8 mouse cellular contexts compared by ENCODE assay signal in the genomic region with DNA sequence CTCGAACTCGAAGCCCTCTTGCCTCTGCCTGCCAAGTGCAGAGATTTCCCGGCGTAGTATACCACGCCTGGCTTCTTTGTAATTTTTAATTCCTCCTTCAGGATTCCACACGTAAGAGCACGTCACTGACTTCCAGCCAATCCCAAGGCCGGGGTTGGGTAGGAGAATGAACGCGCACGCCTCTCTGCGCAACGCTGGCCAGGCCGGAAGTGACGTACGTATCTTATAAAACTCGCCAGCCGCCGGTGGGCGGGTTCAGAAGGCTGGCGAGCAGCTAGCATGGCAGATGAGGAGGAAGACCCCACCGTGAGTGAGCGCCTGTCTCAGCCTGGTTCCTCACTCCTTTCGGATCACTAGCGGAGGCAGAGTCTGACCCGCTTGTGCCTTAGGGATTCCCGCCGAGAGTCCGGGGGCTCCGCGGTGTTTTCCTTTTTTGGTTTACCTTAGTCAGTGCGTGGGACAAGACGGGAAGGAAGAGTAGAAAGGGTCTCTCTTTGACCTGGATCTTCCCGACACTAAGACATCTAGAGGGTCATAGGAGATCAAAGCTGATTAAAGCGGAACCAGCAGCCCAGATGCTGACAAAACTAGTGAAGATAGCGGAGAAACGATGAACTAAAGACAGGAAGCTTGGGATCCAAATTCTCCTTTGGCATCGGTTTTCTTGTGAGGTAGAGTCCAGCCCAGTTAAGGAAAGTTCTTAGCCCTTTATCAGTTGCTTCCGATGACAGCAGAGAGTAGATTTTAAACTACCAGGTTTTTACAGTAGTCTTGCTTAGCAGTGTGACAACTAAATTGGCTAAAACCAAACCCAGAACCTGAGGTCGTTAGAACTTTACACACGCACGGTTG. TPM values are rescaled to one million over a fixed set of nuclear protein-coding genes. Genes with fewer than 3 reads are reported as not detected.
DNase-seq lines count a peak whose midpoint lies in the region; ATAC-seq and TF ChIP-seq lines count a peak whose summit lies in the region.

Taf13 (plus strand) TSS at position 256 of the 852 bp plus-strand sequence.

- peak within 1 kb of the TSS; percentile 71 for H3K9ac ChIP-seq in embryonic facial prominence, embryonic 15.5 days
- peak within 1 kb of the TSS; percentile 68 for H3K9ac ChIP-seq in kidney, embryonic 14.5 days (ENCODE audit: low read depth, low read length)
- peak within 1 kb of the TSS; percentile 79 for H3K9ac ChIP-seq in limb, embryonic 15.5 days

- peak; percentile 99 for DNase-seq in 416B (ENCODE audit: low read depth)
- peak; percentile 98 to 99 for DNase-seq in heart, adult 9 months (ENCODE audit: low spot score in 2 of 2)
- DNase-seq in monocyte, adult 2 months (ENCODE audit: low read depth in 1 of 2, low spot score in 2 of 2): peak; percentile 89 to 96
- DNase-seq in spleen, postnatal 36 days (ENCODE audit: low spot score in 2 of 2): peak; percentile 95 to 96

- H3K4me1 ChIP-seq in bone marrow, adult 2 months (ENCODE audit: control insufficient read depth, insufficient read depth, low read length): peaks cover 2% of the 10 kb centered on the region; the same call in 1 of the 2 replicates
- H3K4me1 ChIP-seq in embryonic facial prominence, embryonic 15.5 days: peaks cover 18% of the 10 kb centered on the region
- peaks cover 16% of the 10 kb centered on the region for H3K4me1 ChIP-seq in kidney, embryonic 14.5 days (ENCODE audit: control insufficient read depth, insufficient read depth, low read length)
- peaks cover 18% of the 10 kb centered on the region for H3K4me1 ChIP-seq in limb, embryonic 15.5 days

- no peaks in the 10 kb centered on the region for H3K36me3 ChIP-seq in embryonic facial prominence, embryonic 15.5 days
- H3K36me3 ChIP-seq in kidney, embryonic 14.5 days (ENCODE audit: control insufficient read depth, insufficient read depth, low read length): no peaks in the 10 kb centered on the region
- H3K36me3 ChIP-seq in limb, embryonic 15.5 days: no peaks in the 10 kb centered on the region

- H3K27me3 ChIP-seq in embryonic facial prominence, embryonic 15.5 days: no peaks in the 10 kb centered on the region
- no peaks in the 10 kb centered on the region for H3K27me3 ChIP-seq in kidney, embryonic 14.5 days (ENCODE audit: control insufficient read depth, insufficient read depth, low read length)
- H3K27me3 ChIP-seq in limb, embryonic 15.5 days: no peaks in the 10 kb centered on the region

- H3K4me2 ChIP-seq in embryonic facial prominence, embryonic 15.5 days (replicated peaks): peak within 1 kb of the TSS; percentile 62
- peak within 1 kb of the TSS; percentile 56 for H3K4me2 ChIP-seq in kidney, embryonic 14.5 days (replicated peaks; ENCODE audit: low read depth, low read length)
- peak within 1 kb of the TSS; percentile 73 for H3K4me2 ChIP-seq in limb, embryonic 15.5 days

- no peak for TF ChIP-seq CTCF in bone marrow, adult 2 months (IDR thresholded peaks at IDR 0.05; ENCODE audit: control insufficient read depth, insufficient read depth, low read length)

- H3K4me3 ChIP-seq in bone marrow, adult 2 months (replicated peaks; ENCODE audit: control insufficient read depth, low read depth, low read length): peak within 1 kb of the TSS; percentile 96
- peak within 1 kb of the TSS; percentile 66 for H3K4me3 ChIP-seq in embryonic facial prominence, embryonic 15.5 days (replicated peaks)
- peak within 1 kb of the TSS; percentile 62 for H3K4me3 ChIP-seq in kidney, embryonic 14.5 days (ENCODE audit: low read length)
- peak within 1 kb of the TSS; percentile 72 for H3K4me3 ChIP-seq in limb, embryonic 15.5 days

- H3K9me3 ChIP-seq in embryonic facial prominence, embryonic 15.5 days (replicated peaks): no peaks in the 10 kb centered on the region
- no peaks in the 10 kb centered on the region for H3K9me3 ChIP-seq in kidney, embryonic 14.5 days (ENCODE audit: control insufficient read depth, low read length)
- H3K9me3 ChIP-seq in limb, embryonic 15.5 days: no peaks in the 10 kb centered on the region

- WGBS in bone marrow, adult 2 months: under 1% methylated on average over 42 of the region's 42 CpGs
- WGBS in embryonic facial prominence, embryonic 15.5 days: under 1% methylated on average over 42 of the region's 42 CpGs
- under 1% methylated on average over 42 of the region's 42 CpGs for WGBS in kidney, embryonic 14.5 days
- WGBS in limb, embryonic 15.5 days: under 1% methylated on average over 42 of the region's 42 CpGs

- ATAC-seq in embryonic facial prominence, embryonic 15.5 days (ENCODE audit: insufficient number of reproducible peaks, low FRiP score, low TSS enrichment, low read depth): peak; percentile 97
- ATAC-seq in kidney, embryonic 14.5 days (ENCODE audit: low FRiP score, low TSS enrichment): peak; percentile 99
- peak; percentile 97 for ATAC-seq in limb, embryonic 15.5 days (ENCODE audit: insufficient number of reproducible peaks, low FRiP score, low TSS enrichment, low read depth)

- H3K27ac ChIP-seq in bone marrow, adult 2 months (ENCODE audit: control insufficient read depth, insufficient read depth, low read depth, low read length, poor library complexity): peak within 1 kb of the TSS; percentile 81
- peak within 1 kb of the TSS; percentile 82 for H3K27ac ChIP-seq in embryonic facial prominence, embryonic 15.5 days (replicated peaks)
- H3K27ac ChIP-seq in kidney, embryonic 14.5 days (ENCODE audit: low read depth, low read length): no peak within 1 kb of the TSS
- H3K27ac ChIP-seq in limb, embryonic 15.5 days: peak within 1 kb of the TSS; percentile 85

- TF ChIP-seq POLR2A in bone marrow, adult 2 months (IDR thresholded peaks at IDR 0.05; ENCODE audit: borderline replicate concordance, control insufficient read depth, low read depth, low read length): peak; percentile 100

RNA-seq across cellular contexts. Expression of gene Taf13, which starts in this region (rescaled TPM):
- polyA plus RNA-seq in bone marrow, adult 2 months (2011; ENCODE audit: insufficient read depth, insufficient read length, low replicate concordance, missing spikeins): 9.1 and 14.8 TPM in 2 replicates
- 43.1 and 51.3 TPM in 2 replicates for polyA plus RNA-seq in embryonic facial prominence, embryonic 15.5 days (2015; fragmentation: Nextera tagmentation; extraction: Ambion mirVana)
- 35.1 and 45.2 TPM in 2 replicates for polyA plus RNA-seq in kidney, embryonic 14.5 days (2014; fragmentation: Nextera tagmentation; extraction: Ambion mirVana)
- polyA plus RNA-seq in limb, embryonic 15.5 days (2015; fragmentation: Nextera tagmentation; extraction: Ambion mirVana): 48.7 and 53.5 TPM in 2 replicates
